Mouse (Mus musculus): Measurements from ENCODE around the gene Rps23. TPM values are rescaled to one million over a fixed set of nuclear protein-coding genes. Genes with fewer than 3 reads are reported as not detected.

Gene Rps23
- total RNA-seq (2012; rRNA removed), result 1,480 and 1,858 TPM in 2 replicates

- Histone ChIP-seq H3K4me1 (ENCODE audit: control insufficient read depth in 2 of 2, insufficient read depth in 2 of 2, low read length in 2 of 2, poor library complexity in 1 of 2) (no peaks in the 10 kb centered on the region; a peak in 1 of 4 replicates), H3K9me3 (ENCODE audit: control insufficient read depth, insufficient read depth, low read depth, low read length) (no peaks in the 10 kb centered on the region), H3K27ac (ENCODE audit: insufficient read depth, low read depth, low read length, poor library complexity, severe bottlenecking) (peak within 1 kb of the TSS; percentile 89), H3K4me3 (ENCODE audit: insufficient read depth in 1 of 2, low read depth in 1 of 2, low read length in 2 of 2, poor library complexity in 1 of 2, severe bottlenecking in 1 of 2) (peak within 1 kb of the TSS; percentile 84 to 100), H3K36me3 (ENCODE audit: control insufficient read depth, insufficient read depth, low read length, poor library complexity, severe bottlenecking) (peaks cover 21% of the 10 kb centered on the region), H3K9ac (ENCODE audit: insufficient read depth, low read depth, low read length, poor library complexity, severe bottlenecking) (peak within 1 kb of the TSS; percentile 100)
- peak; percentile 84 for DNase-seq (ENCODE audit: low read depth, low spot score)
- TF ChIP-seq HCFC1 (IDR thresholded peaks at IDR 0.05; ENCODE audit: borderline replicate concordance, insufficient read depth, low read length) (peak; percentile 92), MAFK (IDR thresholded peaks at IDR 0.05; ENCODE audit: insufficient read depth, low read depth, low read length) (no peak), CHD2 (IDR thresholded peaks at IDR 0.05; ENCODE audit: low read depth, low read length) (no peak)
- in situ Hi-C loops (cut with MboI; ENCODE audit: low sequenced_read_pairs in 2 of 2, unreplicated experiment in 2 of 2), result no loop called here
These were observed at the start of gene Rps23 for GRCm38 (mm10) chr13:90922751-90923612. TSS of gene Rps23 (plus strand) at chr13:90922958.

- Histone ChIP-seq H3K9me3 (ENCODE audit: control insufficient read depth, insufficient read depth, low read depth, low read length) (no peaks in the 10 kb centered on the region), H3K9ac (ENCODE audit: insufficient read depth, low read depth, low read length, poor library complexity, severe bottlenecking) (no peak overlapping the region), H3K4me3 (ENCODE audit: insufficient read depth in 1 of 2, low read depth in 1 of 2, low read length in 2 of 2, poor library complexity in 1 of 2, severe bottlenecking in 1 of 2) (no peak overlapping the region), H3K4me1 (ENCODE audit: control insufficient read depth in 2 of 2, insufficient read depth in 2 of 2, low read length in 2 of 2, poor library complexity in 1 of 2) (no peaks in the 10 kb centered on the region), H3K36me3 (ENCODE audit: control insufficient read depth, insufficient read depth, low read length, poor library complexity, severe bottlenecking) (no peaks in the 10 kb centered on the region), H3K27ac (ENCODE audit: insufficient read depth, low read depth, low read length, poor library complexity, severe bottlenecking) (no peak overlapping the region)
- no peak for TF ChIP-seq CHD2 (IDR thresholded peaks at IDR 0.05; ENCODE audit: low read depth, low read length)
- TF ChIP-seq ZC3H11A (IDR thresholded peaks at IDR 0.05; ENCODE audit: borderline replicate concordance, low read depth, low read length), result no peak
- no peak for TF ChIP-seq HCFC1 (IDR thresholded peaks at IDR 0.05; ENCODE audit: borderline replicate concordance, insufficient read depth, low read length)
- TF ChIP-seq MAFK (IDR thresholded peaks at IDR 0.05; ENCODE audit: insufficient read depth, low read depth, low read length), result no peak
- TF ChIP-seq ZNF384 (IDR thresholded peaks at IDR 0.05; ENCODE audit: low read depth, low read length), result no peak
- DNase-seq (ENCODE audit: low read depth, low spot score), result no peak
- in situ Hi-C loops (cut with MboI; ENCODE audit: low sequenced_read_pairs in 2 of 2, unreplicated experiment in 2 of 2), result no loop called here
These were observed 40.9 kb upstream of the Rps23 start for GRCm38 (mm10) chr13:90881727-90882429.

GRCm38 (mm10) chr13:90885856-90886532, 36.8 kb upstream of the Rps23 start:
- H3K9ac ChIP-seq (ENCODE audit: insufficient read depth, low read depth, low read length, poor library complexity, severe bottlenecking), result no peak overlapping the region
- TF ChIP-seq HCFC1 (IDR thresholded peaks at IDR 0.05; ENCODE audit: borderline replicate concordance, insufficient read depth, low read length), result no peak
- no peak for TF ChIP-seq ZNF384 (IDR thresholded peaks at IDR 0.05; ENCODE audit: low read depth, low read length)
- no peak for TF ChIP-seq MAFK (IDR thresholded peaks at IDR 0.05; ENCODE audit: insufficient read depth, low read depth, low read length)
- H3K4me1 ChIP-seq (ENCODE audit: control insufficient read depth in 2 of 2, insufficient read depth in 2 of 2, low read length in 2 of 2, poor library complexity in 1 of 2), result no peaks in the 10 kb centered on the region
- no peaks in the 10 kb centered on the region for H3K36me3 ChIP-seq (ENCODE audit: control insufficient read depth, insufficient read depth, low read length, poor library complexity, severe bottlenecking)
- no peak for DNase-seq (ENCODE audit: low read depth, low spot score)
- no peak overlapping the region for H3K27ac ChIP-seq (ENCODE audit: insufficient read depth, low read depth, low read length, poor library complexity, severe bottlenecking)
- in situ Hi-C loops (cut with MboI; ENCODE audit: low sequenced_read_pairs in 2 of 2, unreplicated experiment in 2 of 2), result no loop called here
- no peak overlapping the region for H3K4me3 ChIP-seq (ENCODE audit: insufficient read depth in 1 of 2, low read depth in 1 of 2, low read length in 2 of 2, poor library complexity in 1 of 2, severe bottlenecking in 1 of 2)
- no peaks in the 10 kb centered on the region for H3K9me3 ChIP-seq (ENCODE audit: control insufficient read depth, insufficient read depth, low read depth, low read length)

GRCm38 (mm10) chr13:90886568-90886983, 36.2 kb upstream of the Rps23 start:
- no peak overlapping the region; the same call in 1 of the 2 replicates for H3K9ac ChIP-seq (ENCODE audit: insufficient read depth, low read depth, low read length, poor library complexity, severe bottlenecking)

More at GRCm38 (mm10) chr13:90886568-90886983, 36.2 kb upstream of the Rps23 start:
- Histone ChIP-seq H3K36me3 (ENCODE audit: control insufficient read depth, insufficient read depth, low read length, poor library complexity, severe bottlenecking) (no peaks in the 10 kb centered on the region), H3K9me3 (ENCODE audit: control insufficient read depth, insufficient read depth, low read depth, low read length) (no peaks in the 10 kb centered on the region), H3K4me3 (ENCODE audit: insufficient read depth in 1 of 2, low read depth in 1 of 2, low read length in 2 of 2, poor library complexity in 1 of 2, severe bottlenecking in 1 of 2) (peak overlapping the region; percentile 6 to 28; a peak in 1 of 4 replicates), H3K27ac (ENCODE audit: insufficient read depth, low read depth, low read length, poor library complexity, severe bottlenecking) (no peak overlapping the region), H3K4me1 (ENCODE audit: control insufficient read depth in 2 of 2, insufficient read depth in 2 of 2, low read length in 2 of 2, poor library complexity in 1 of 2) (no peaks in the 10 kb centered on the region)
- in situ Hi-C loops (cut with MboI; ENCODE audit: low sequenced_read_pairs in 2 of 2, unreplicated experiment in 2 of 2), result no loop called here
- TF ChIP-seq ZC3H11A (IDR thresholded peaks at IDR 0.05; ENCODE audit: borderline replicate concordance, low read depth, low read length) (peak; percentile 83), CHD2 (IDR thresholded peaks at IDR 0.05; ENCODE audit: low read depth, low read length) (no peak), ZNF384 (IDR thresholded peaks at IDR 0.05; ENCODE audit: low read depth, low read length) (peak; percentile 100)
- peak; percentile 60 for DNase-seq (ENCODE audit: low read depth, low spot score)
